ENCODE assay signal across 8 mouse cellular contexts in the genomic region with DNA sequence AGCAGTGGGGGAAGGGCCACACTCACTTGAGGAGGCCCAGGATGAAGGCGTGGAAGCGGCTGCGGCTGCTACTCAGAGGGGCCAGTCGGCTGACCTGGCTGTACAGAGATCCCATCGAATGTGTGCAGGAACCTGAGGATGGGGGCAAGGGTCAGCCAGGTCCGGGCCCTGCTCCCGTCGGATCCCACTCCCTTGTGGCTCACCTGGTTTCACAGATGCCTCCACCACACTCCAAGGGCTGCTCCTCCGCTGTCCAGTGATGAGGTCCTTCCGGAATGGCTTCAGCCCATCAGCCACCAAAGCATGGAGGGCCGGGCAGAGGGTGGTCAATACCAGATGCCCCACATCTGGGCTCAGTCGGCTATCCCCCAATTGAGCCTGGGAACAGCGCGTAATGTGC. TPM values are rescaled to one million over a fixed set of nuclear protein-coding genes. Genes with fewer than 3 reads are reported as not detected.
DNase-seq lines count a peak whose midpoint lies in the region; ATAC-seq and TF ChIP-seq lines count a peak whose summit lies in the region.

No protein-coding gene starts in this region.

- H3K9me3 ChIP-seq in limb, embryonic 14.5 days (ENCODE audit: control insufficient read depth, low read length), result no peaks in the 10 kb centered on the region

- no peaks in the 10 kb centered on the region for H3K36me3 ChIP-seq in testis, adult 2 months (ENCODE audit: control insufficient read depth, insufficient read depth, low read length)
- H3K36me3 ChIP-seq in limb, embryonic 14.5 days (ENCODE audit: control insufficient read depth, insufficient read depth, low read length), result peaks cover 19% of the 10 kb centered on the region

- 54% methylated on average over 14 of the region's 14 CpGs for WGBS in limb, embryonic 14.5 days

- no peak for TF ChIP-seq POLR2A in testis, adult 2 months (IDR thresholded peaks at IDR 0.05; ENCODE audit: control insufficient read depth, low read depth, low read length)
- no peak for TF ChIP-seq POLR2A in limb, embryonic 14.5 days (IDR thresholded peaks at IDR 0.05; ENCODE audit: borderline replicate concordance, extremely low read depth, insufficient read depth, insufficient read length)

- ATAC-seq in limb, embryonic 14.5 days (ENCODE audit: low FRiP score, low read depth), result no peak

- 0 out of 2 replicates have a peak overlapping the region, but pooled peaks have one; percentile 66 for H3K9ac ChIP-seq in limb, embryonic 14.5 days (ENCODE audit: low read depth, low read length, severe bottlenecking)

- H3K4me2 ChIP-seq in limb, embryonic 14.5 days (replicated peaks; ENCODE audit: low read depth, low read length, severe bottlenecking), result peak overlapping the region; percentile 100

- no peak overlapping the region for H3K27ac ChIP-seq in testis, adult 2 months (ENCODE audit: control insufficient read depth, insufficient read depth, low read depth, low read length)
- no peak overlapping the region for H3K27ac ChIP-seq in limb, embryonic 14.5 days (replicated peaks; ENCODE audit: low read depth, low read length)

- no peak for TF ChIP-seq CTCF in testis, adult 2 months (IDR thresholded peaks at IDR 0.05; ENCODE audit: control insufficient read depth, insufficient read depth, insufficient replicate concordance, low read depth, low read length)

- peak overlapping the region; percentile 85 for H3K4me3 ChIP-seq in testis, adult 2 months (ENCODE audit: control insufficient read depth, low read depth, low read length)
- peak overlapping the region; percentile 69 for H3K4me3 ChIP-seq in limb, embryonic 14.5 days (replicated peaks; ENCODE audit: low read length)

- DNase-seq in cerebellum, adult 9-10 months, result peak; percentile 47
- DNase-seq in cerebellum, postnatal 14 days, result no peak
- DNase-seq in testis, postnatal 10 days (ENCODE audit: low spot score), result no peak
- DNase-seq in limb, embryonic 14.5 days (ENCODE audit: low spot score), result no peak
- peak; percentile 49 for DNase-seq in yolk sac, embryonic 10.5 days (ENCODE audit: low spot score)
- no peak for DNase-seq in Muller cell, postnatal 12 days (ENCODE audit: inconsistent ontology term)
- DNase-seq in T-cell, adult 2 months (ENCODE audit: low spot score), result no peak

- H3K27me3 ChIP-seq in testis, adult 2 months (ENCODE audit: control insufficient read depth, insufficient read depth, low read length), result no peaks in the 10 kb centered on the region; the same call in 1 of the 2 replicates
- H3K27me3 ChIP-seq in limb, embryonic 14.5 days (ENCODE audit: control insufficient read depth, insufficient read depth, low read length), result peaks cover 8% of the 10 kb centered on the region; the same call in 1 of the 2 replicates

- peaks cover 37% of the 10 kb centered on the region for H3K4me1 ChIP-seq in testis, adult 2 months (ENCODE audit: control insufficient read depth, insufficient read depth, low read length)
- H3K4me1 ChIP-seq in limb, embryonic 14.5 days (ENCODE audit: control insufficient read depth, insufficient read depth, low read length), result peaks cover 36% of the 10 kb centered on the region

RNA-seq across cellular contexts. Expression of gene Rusc1, which starts 4.1 kb away (rescaled TPM):
- polyA plus RNA-seq in testis, adult 2 months (2012; rRNA removed), result 7.3 and 9.0 TPM in 2 replicates
- polyA plus RNA-seq in limb, embryonic 14.5 days (2012; rRNA removed), result 56.6 and 64.2 TPM in 2 replicates
- 24.8 and 27.5 TPM in 2 replicates for polyA plus RNA-seq in limb, embryonic 14.5 days (2014; fragmentation: Nextera tagmentation; extraction: Ambion mirVana)

RNA-seq across cellular contexts. Expression of gene Gm43738, which starts 11.9 kb away (rescaled TPM):
- polyA plus RNA-seq in testis, adult 2 months (2012; rRNA removed), result not detected in 2 replicates
- 0.03 TPM in 1 of 2 replicates, not detected in the other for polyA plus RNA-seq in limb, embryonic 14.5 days (2012; rRNA removed)
- polyA plus RNA-seq in limb, embryonic 14.5 days (2014; fragmentation: Nextera tagmentation; extraction: Ambion mirVana), result not detected in 2 replicates

RNA-seq across cellular contexts. Expression of gene Fdps, which starts 12.8 kb away (rescaled TPM):
- 109 and 114 TPM in 2 replicates for polyA plus RNA-seq in testis, adult 2 months (2012; rRNA removed)
- polyA plus RNA-seq in limb, embryonic 14.5 days (2012; rRNA removed), result 118 and 119 TPM in 2 replicates
- 172 and 215 TPM in 2 replicates for polyA plus RNA-seq in limb, embryonic 14.5 days (2014; fragmentation: Nextera tagmentation; extraction: Ambion mirVana)

RNA-seq across cellular contexts. Expression of gene Pklr, which starts 47.0 kb away (rescaled TPM):
- polyA plus RNA-seq in testis, adult 2 months (2012; rRNA removed), result not detected in 2 replicates
- 0.27 and 0.50 TPM in 2 replicates for polyA plus RNA-seq in limb, embryonic 14.5 days (2012; rRNA removed)
- polyA plus RNA-seq in limb, embryonic 14.5 days (2014; fragmentation: Nextera tagmentation; extraction: Ambion mirVana), result 0.14 and 0.23 TPM in 2 replicates

Comparison
In these comparisons a context has a peak if more than half of its experiments do, and no peak if none do; other contexts are left out.
1. DNase-seq: peak in cerebellum, adult 9-10 months (single experiment) and yolk sac, embryonic 10.5 days (single experiment); none in cerebellum, postnatal 14 days (0 of 2), testis, postnatal 10 days (single experiment), limb, embryonic 14.5 days (single experiment), Muller cell, postnatal 12 days (single experiment) and T-cell, adult 2 months (single experiment).